Mouse (Mus musculus): Measurements from ENCODE around the gene Il1rap. TPM values are rescaled to one million over a fixed set of nuclear protein-coding genes. Genes with fewer than 3 reads are reported as not detected.

Gene Il1rap
- total RNA-seq, 2 experiments from 2014 or later, result 4.6 to 5.2 TPM

DNA sequence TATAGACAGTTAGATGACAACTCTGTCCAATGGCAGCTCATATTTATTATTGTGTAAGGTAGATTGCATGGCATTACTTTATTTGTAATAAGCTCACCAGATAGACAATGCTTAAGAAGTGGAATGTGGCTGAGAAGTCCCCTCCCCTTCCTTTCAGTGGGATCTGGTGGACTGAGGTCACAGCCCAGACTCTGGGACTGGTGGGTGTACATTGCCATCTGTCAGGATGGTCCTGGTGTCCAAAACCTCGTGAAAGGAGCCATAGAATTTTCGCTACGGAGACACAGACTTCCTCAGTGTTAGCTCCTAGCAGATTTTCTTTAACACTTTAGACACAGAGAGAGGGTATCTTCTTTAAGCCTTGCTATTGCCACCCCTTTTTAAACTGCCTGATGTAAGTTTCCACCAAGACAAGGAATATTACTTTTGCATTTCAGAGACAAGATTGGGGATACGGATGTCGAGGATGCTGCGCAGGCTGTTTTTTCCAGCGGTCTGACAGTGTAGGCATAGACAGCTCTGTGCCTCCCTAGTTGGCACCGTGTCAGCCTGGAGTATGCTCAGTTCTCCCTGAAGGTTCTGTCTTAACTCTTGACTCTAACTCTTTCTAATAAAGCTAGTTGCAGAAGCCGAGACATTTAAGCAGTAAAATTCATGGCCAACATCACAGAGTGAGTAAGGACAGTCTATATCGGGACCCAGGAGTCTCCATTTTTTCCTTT lies 31.2 kb downstream of the Il1rap start:
- no peak for DNase-seq

- DNase-seq, result no peak
These were observed 41.6 kb downstream of the Il1rap start for GRCm38 (mm10) chr16:26623141-26623540.

DNA sequence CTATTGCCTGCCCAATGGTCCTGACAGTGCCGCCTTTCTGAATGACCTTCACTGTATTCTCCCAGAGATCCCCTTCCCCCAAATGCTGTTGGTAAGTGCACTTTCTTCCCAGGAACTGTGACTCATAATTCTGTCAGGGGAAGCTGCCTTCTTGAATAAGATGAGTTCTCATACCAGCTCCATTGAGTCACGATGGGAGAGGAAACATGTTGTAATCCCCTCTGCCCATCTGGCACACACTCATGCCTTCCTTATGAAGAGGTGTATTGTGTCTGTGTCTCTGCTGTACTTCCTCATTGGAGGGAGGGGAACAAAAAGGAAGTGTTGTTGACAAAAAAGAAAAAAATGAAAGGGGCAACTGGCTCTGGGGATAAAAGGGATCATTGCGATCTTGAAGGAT lies 44.6 kb downstream of the Il1rap start:
- no peak for DNase-seq

- no peak for DNase-seq
These were observed 53.3 kb downstream of the Il1rap start for GRCm38 (mm10) chr16:26634800-26635199.

GRCm38 (mm10) chr16:26643077-26643476 lies 61.6 kb downstream of the Il1rap start:
- no peak for DNase-seq

GRCm38 (mm10) chr16:26646066-26646465 lies 64.6 kb downstream of the Il1rap start:
- no peak for DNase-seq

GRCm38 (mm10) chr16:26647036-26647435 lies 65.5 kb downstream of the Il1rap start:
- no peak for DNase-seq

- DNase-seq, result no peak
These were observed 81.4 kb downstream of the Il1rap start for GRCm38 (mm10) chr16:26662722-26663436.

- no peak for DNase-seq
These were observed 84.9 kb downstream of the Il1rap start for GRCm38 (mm10) chr16:26666401-26666800.

DNA sequence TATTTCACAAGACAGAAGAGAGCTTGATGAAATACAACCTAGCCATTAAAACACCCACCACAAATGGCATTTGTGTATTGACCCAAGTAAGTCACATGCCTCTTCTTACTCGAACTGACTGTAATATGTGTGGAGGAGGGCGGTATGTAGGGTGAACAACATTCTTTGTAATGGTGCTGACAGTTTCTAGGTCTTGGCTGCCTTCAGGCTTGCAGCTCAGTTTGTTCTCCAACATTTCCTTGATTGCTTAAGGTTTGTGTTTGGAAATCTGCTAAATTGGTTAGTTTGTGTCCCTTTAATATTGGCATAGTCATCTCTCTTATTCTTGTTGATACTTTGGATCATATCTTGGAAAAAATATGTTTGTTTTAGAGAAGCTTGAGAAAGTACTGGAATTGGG lies 87.6 kb downstream of the Il1rap start:
- DNase-seq, result no peak

DNA sequence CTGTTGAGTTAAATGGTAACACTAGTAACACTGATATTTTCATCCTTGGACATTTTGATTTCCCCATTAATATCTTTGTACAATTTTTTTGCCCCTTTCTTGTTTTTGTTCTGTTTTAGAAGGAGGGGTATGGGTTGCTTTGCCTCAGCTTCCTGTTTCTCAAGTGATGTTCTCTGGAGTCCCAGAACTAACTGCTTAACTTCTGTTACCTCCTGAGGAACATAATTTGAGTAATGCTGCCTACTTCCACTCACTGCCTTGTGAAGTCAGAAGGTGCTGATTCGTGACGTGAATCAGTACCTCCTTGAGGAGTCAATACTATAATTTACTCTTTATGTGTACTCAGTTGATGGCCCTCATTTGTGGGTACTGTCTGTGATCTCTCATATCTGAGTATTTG lies 98.9 kb downstream of the Il1rap start:
- DNase-seq, result no peak

GRCm38 (mm10) chr16:26689771-26690170 lies 108.3 kb downstream of the Il1rap start:
- DNase-seq, result no peak

- no peak for DNase-seq
These were observed 109.8 kb downstream of the Il1rap start for GRCm38 (mm10) chr16:26691294-26691693.

- DNase-seq, result no peak
These were observed 116.6 kb downstream of the Il1rap start for GRCm38 (mm10) chr16:26698076-26698475.

- DNase-seq, result no peak
These were observed 119.1 kb downstream of the Il1rap start for GRCm38 (mm10) chr16:26700440-26701103.

- no peak for DNase-seq
These were observed 124.3 kb downstream of the Il1rap start for GRCm38 (mm10) chr16:26705658-26706371.

DNA sequence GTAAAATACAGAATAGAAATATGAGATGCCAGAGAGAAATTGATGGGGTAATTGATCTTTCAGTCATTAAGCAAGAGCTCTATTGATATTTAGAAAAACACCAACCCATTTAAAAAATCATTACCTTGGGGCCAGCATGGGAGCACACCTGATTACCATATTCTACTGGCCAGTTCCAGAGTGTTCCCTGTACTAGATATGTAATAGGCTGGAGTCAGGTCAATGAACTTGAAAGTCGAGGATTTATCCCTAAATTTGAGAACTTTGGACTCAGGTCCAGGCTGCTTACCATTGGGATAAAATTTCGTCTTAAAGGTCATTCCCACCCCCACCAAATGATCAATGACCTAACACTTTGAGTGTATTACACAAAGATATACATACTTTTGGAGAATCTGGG lies 125.0 kb downstream of the Il1rap start:
- no peak for DNase-seq

GRCm38 (mm10) chr16:26710922-26711321 lies 129.4 kb downstream of the Il1rap start:
- no peak for DNase-seq

DNA sequence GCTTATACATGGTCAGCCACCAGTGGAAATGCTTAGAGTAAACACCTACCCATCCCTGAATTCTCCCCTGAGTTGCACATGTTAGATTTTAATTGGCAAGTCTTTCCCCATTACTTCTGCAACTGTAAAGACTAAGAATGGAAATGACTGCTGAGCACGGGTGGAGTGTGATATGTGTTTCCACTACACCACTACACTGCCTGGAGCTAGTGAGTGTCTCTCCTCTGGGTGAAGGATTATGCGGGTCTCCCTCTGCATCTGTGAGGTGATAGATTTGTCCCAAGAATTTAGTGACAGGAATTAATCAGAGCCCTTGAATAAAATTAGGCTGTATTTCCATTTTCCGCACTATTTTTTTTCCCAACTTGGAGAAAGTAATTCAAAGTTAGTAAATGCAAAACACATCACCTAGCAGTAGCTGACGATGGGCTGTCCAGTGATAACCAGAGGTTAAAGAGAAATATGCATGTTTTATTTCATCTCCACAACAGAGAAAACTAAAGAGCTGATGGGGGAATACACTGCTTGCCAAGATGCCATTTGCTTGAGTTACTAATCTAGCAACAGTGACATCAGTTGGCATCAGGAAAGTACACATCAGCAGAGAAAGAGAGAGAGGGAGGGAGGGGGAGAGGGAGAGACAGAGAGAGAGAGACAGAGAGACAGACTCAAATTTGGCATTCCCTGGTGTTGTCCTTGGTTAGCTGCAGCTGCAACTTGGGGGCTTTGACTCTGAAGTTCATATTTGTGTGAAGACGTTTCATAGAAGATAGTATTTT lies 132.2 kb downstream of the Il1rap start:
- no peak for DNase-seq

GRCm38 (mm10) chr16:26722464-26722863 lies 141.0 kb downstream of the Il1rap start:
- peak; percentile 9 for DNase-seq

DNA sequence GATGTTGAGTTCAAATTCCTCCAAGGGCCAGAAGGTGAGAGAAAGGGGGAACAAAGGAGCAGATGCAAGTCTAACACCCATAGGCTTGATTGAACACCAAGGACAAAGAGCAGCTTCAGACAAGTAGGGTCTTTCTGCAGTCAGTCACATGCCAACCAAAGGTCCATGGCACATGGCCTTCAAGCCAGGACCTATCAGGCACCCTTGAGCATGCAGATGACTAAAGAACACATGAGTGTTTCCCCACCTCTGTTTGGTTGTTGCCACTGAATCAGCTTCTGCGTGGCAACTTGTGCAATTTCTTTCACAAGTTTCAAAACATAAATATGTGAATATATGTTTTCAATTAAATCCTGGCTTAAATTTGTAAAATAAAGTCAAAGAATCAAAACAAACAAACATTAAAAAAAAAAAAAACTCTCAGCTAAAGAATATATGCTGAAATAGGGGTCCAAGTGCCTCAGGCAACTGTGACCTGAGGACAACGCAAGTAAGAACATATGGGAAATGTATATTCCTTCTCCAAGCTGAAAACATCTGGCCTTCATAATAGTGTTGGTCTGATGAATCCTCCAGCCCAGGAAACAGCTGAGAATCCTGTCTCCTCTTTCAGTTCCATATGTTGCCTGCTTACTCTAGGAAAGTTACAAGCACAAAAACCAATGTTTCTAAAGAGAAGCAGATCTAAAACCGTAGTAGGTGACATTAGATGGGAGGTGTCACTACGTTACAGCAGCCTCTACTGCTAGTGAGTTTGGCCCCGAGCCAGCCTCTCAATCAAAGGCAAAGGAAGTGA lies 142.6 kb downstream of the Il1rap start:
- no peak for DNase-seq
